Mouse (Mus musculus) megakaryocyte, embryonic 14.5 days (primary cell): ENCODE data around the gene Thpo.

Source experiments
- FLI1 ChIP-seq: IDR thresholded peaks from 2 replicates; pipeline ENCODE4 v1.6.1; 2012; ENCODE audit warnings: low read length, inconsistent platforms, mixed read lengths
- GATA1 ChIP-seq: IDR thresholded peaks from 3 replicates; pipeline ENCODE4 v1.6.1; 2012; ENCODE audit warnings: mixed read lengths, low read length, inconsistent platforms, borderline replicate concordance

GRCm38 (mm10) chr16:20712889-20713288 is 21.4 kb downstream of the Thpo start:
- TF ChIP-seq GATA1 (no peak), FLI1 (no peak)
